Mouse (Mus musculus): ENCODE data around the gene Gpr55. TPM values are rescaled to one million over a fixed set of nuclear protein-coding genes. Genes with fewer than 3 reads are reported as not detected.

Gene Gpr55
- total RNA-seq, 4 experiments from 2014 or later = not detected

Other genes starting within 250 kb of the Gpr55 start
- gene A630001G21Rik, start 182.4 kb downstream of the Gpr55 start, total RNA-seq (2022) = not detected
- gene Cab39, start 167.6 kb downstream of the Gpr55 start, total RNA-seq (2022) = 100 to 1,000 TPM; 177 to 206 (median 195) TPM
- 10 to 100 TPM; 24.3 to 35.2 (median 28.2) TPM for gene Itm2c, start 66.7 kb downstream of the Gpr55 start, total RNA-seq (2022)
- gene 4933407L21Rik, start 32.5 kb downstream of the Gpr55 start, total RNA-seq (2022) = under 1 TPM in 2 of 4 experiments, not detected in 2; 0.22 to 0.67 TPM
- not detected for gene Spata3, start 55.8 kb upstream of the Gpr55 start, total RNA-seq (2022)
- not detected for gene 2810459M11Rik, start 84.9 kb upstream of the Gpr55 start, total RNA-seq (2022)
- gene Psmd1, start 103.4 kb upstream of the Gpr55 start, total RNA-seq (2022) = 100 to 1,000 TPM; 124 to 134 (median 130) TPM
- under 1 TPM in 2 of 4 experiments, not detected in 2; 0.27 to 0.65 TPM for gene Htr2b, start 151.0 kb upstream of the Gpr55 start, total RNA-seq (2022)
- gene Gm21972, start 172.6 kb upstream of the Gpr55 start, total RNA-seq (2022) = not detected
- 1 to 10 TPM; 1.5 to 2.1 (median 1.8) TPM for gene Armc9, start 193.8 kb upstream of the Gpr55 start, total RNA-seq (2022)